Mouse (Mus musculus): ENCODE measurements around the gene Bahcc1.

GRCm38 (mm10) chr11:120234136-120234775, 1.5 kb downstream of the Bahcc1 start:
- no peak for TF ChIP-seq POLR2A (IDR thresholded peaks at IDR 0.05; ENCODE audit: borderline replicate concordance, extremely low read depth, low read depth, low read length)
- no peak for TF ChIP-seq CTCF (IDR thresholded peaks at IDR 0.05; ENCODE audit: insufficient read depth, low read length)
